Mouse (Mus musculus) thymus, postnatal 0 days (tissue): Measurements from ENCODE around the gene Mgat4c. TPM values are rescaled to one million over a fixed set of nuclear protein-coding genes. Genes with fewer than 3 reads are reported as not detected.

Experiments
- microRNA-seq: library from miRNA; unstranded; fragments of <30 nt; microRNA quantifications from one replicate; pipeline ENCODE4, GENCODE M21; 2016; ENCODE audit warnings: borderline number of aligned reads
- polyA plus RNA-seq: library from polyadenylated mRNA; unstranded; fragments of >200 nt; fragmentation: Nextera tagmentation; extraction: Ambion mirVana; gene quantifications from 2 replicates; pipeline ENCODE4 v1.2.1, GENCODE M21; 2015

Mgat4c gene
- polyA plus RNA-seq, 1 experiment from 2014 or later: not detected

Small RNAs within 50 kb of the gene (microRNA-seq; reads per million reads assigned to microRNA genes)
- gene Mir3059: not detected
